Mouse (Mus musculus) C2C12 (cell line): ENCODE results near the gene Srd5a3.

Source experiments
- CTCF ChIP-seq: IDR thresholded peaks from one replicate; pipeline ENCODE4 v1.5.1; 2011; ENCODE audit not compliant: control insufficient read depth, insufficient read depth, insufficient read length
- FOSL1 ChIP-seq: IDR thresholded peaks from one replicate; pipeline ENCODE4 v1.8.0; 2011; ENCODE audit warnings: mild to moderate bottlenecking, low read length; ENCODE audit not compliant: poor library complexity, insufficient read depth, severe bottlenecking
- MAX ChIP-seq: IDR thresholded peaks from one replicate; pipeline ENCODE4 v1.6.1; 2011; ENCODE audit warnings: mild to moderate bottlenecking, control low read depth

GRCm38 (mm10) chr5:76140730-76141066 is 627 bp downstream of the Srd5a3 start:
- TF ChIP-seq MAX, result no peak
- no peak for TF ChIP-seq CTCF
- TF ChIP-seq FOSL1, result no peak
